Mouse (Mus musculus) kidney, adult 18-20 months (tissue): ENCODE measurements around the gene Xrcc4.
A peak's percentile ranks its signal among the peaks of the same experiment; 100 is the strongest.
"Not testable (repeated sequence)": the region's sequence is repeated elsewhere in the genome, so short reads cannot be mapped to it uniquely, and the experiment has no call there.

ENCODE experiments used
- DNase-seq: peaks from one replicate; pipeline ENCODE4 v3.0.0; 2021

Xrcc4 gene

DNA sequence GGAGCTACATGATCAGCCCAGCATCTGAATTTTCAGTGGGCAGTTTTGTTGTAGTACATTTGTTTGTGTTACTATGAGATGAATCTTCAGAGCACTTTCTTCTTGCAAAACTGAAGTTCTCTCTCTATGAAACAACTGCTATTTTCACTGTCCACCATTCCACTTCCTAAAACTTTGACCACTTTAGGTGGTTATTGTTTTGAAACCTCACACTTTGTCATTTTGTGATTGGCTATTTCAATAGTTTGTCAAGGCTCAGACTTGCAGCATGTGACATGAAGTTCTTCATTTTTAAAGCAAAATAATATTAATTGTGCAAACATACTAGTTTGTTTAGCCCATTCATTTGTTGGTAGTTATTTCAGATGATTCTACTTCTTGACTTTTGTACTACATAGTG is 280.4 kb downstream of the Xrcc4 start:
- no peak for DNase-seq

- DNase-seq, result no peak
Measured at GRCm38 (mm10) chr13:89801901-89802300, 287.5 kb downstream of the Xrcc4 start.

DNA sequence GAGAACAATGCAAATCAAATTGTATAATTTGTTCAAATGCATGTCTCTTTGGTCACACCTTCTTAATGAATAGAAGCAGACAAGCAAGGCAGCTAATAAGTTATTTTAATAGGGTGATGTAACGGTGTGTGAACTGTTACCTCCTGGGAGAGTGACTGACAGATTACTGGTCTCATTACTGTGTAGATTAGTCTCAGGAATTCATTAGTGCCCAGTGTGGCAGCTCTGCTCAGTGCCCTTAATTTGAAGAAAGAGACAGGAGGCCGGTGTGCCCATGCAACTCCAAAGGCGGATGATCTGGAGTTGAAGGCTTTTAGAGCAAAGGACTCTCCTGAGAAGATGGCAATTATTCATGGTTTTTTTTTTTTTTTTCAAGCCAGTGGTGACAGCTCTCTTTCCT is 291.7 kb downstream of the Xrcc4 start:
- DNase-seq, result no peak

DNA sequence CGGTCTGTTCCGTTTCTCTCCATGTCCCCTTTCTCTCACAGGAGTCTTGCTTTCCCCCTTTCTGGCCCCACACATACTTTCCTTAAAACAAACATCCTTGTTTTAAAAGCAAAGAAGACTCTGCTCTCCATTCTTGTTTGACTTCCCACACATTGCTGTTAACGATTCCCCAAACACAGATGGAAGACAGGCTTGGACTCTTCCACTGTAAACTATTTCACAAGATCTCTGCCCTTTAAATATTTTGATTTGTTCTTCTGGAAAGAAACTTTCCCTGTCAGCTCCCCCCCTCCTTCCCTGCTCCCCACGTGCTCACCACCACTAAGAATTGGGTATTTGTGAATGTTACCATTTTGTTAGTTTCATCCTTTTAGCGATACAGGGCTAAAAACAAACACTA is 297.9 kb downstream of the Xrcc4 start:
- DNase-seq, result no peak

DNA sequence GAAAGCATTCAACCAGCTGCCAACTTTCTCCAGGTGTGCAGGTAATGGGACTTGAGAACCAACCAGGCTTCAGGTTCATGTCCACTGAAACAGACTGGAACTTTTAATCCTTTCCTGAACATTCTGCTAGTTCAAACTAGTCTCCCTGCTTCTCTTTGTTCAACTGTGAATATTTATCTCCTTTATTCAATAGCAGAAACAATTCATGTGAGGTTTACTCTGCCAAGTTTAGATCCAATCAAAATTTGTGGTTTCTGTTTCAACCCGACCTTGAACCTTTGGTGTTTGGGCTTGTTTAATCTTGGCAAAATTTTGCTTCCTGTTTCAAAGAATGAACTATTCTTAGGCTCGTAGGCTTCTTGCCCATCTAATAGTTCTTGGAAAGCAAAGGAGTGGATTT is 306.5 kb downstream of the Xrcc4 start:
- no peak for DNase-seq

DNA sequence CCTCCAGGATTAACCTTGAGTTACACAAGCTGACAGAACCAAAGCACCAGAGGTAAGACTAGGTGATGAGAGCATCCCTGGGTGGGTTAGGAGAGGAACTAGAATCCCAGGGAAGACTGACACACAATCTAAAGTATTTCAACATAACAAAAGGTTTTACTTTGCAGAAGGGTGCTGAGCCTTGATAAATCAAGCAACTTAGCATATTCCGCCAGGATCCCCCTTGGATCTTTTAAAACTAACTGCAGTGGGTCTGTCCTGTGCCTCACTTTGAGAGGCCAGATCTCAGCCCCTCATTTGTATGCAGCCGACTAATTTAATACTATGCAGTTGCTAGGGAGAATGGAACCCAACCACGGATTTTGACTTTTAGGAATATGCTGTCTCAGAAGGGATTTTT is 309.1 kb downstream of the Xrcc4 start:
- no peak for DNase-seq

- DNase-seq, result peak; percentile 59
Measured at GRCm38 (mm10) chr13:89779208-89779911, 310.0 kb downstream of the Xrcc4 start.

DNA sequence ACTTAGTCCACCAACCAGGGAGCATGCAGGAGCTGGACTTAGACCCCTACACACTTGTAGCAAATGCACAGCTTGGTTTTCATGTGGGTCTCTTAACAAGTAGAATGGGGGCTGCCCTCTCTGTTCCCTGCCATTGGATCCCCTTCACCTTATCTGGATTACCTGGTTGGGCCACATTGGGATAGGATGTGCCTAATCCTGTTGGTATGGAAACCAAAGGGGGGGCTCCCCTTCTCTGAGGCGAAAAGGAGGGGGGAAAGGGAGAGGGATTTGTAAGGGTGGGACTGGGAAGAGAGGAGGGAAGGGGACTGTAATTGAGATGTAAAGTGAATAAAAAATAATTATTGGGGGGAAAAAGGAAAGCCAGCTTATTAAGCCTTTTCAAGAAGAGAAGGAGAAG is 311.6 kb downstream of the Xrcc4 start:
- DNase-seq, result no peak

- DNase-seq, result no peak
Measured at GRCm38 (mm10) chr13:89777146-89777545, 312.3 kb downstream of the Xrcc4 start.

DNA sequence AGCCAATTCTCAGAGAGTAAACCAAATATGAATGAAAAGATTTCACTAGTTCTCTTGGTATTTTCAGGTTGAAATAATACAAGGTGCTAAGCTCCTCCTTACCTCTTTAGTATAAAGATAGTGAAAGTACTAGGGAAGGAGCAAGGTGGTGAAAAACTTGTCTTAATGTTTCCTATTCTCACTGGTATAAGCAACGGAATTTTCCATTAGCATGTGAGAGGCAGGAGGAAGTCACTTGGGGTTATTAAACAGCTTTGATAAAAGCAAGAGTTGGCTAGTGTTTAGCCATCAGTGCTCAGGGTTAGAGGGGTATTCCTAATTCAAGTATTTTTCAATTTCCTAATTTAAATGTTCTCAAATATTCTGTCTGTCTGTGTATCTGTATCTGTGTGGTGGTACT is 322.9 kb downstream of the Xrcc4 start:
- no peak for DNase-seq

DNA sequence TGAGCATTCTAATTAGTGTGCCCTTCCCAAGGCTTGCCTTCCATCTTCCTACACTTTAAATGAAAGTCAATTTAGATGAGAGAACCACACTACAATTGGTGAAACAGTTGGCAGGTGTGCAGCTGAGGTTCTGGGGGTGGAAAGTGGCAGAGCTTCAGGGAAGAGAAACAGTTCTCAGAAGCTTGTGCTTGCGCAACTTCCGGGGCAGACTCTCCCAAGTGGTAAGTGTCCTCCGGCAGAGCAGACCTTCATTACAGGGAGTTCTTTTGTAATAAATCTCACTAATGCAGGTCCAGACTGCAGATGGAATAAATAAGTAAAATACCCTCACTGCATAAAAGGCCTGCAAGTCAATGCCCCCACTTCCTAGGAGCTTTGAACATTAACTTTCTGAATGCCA is 323.4 kb downstream of the Xrcc4 start:
- no peak for DNase-seq

GRCm38 (mm10) chr13:89762339-89762738 is 327.1 kb downstream of the Xrcc4 start:
- no peak for DNase-seq

GRCm38 (mm10) chr13:89756347-89756746 is 333.1 kb downstream of the Xrcc4 start:
- no peak for DNase-seq

DNA sequence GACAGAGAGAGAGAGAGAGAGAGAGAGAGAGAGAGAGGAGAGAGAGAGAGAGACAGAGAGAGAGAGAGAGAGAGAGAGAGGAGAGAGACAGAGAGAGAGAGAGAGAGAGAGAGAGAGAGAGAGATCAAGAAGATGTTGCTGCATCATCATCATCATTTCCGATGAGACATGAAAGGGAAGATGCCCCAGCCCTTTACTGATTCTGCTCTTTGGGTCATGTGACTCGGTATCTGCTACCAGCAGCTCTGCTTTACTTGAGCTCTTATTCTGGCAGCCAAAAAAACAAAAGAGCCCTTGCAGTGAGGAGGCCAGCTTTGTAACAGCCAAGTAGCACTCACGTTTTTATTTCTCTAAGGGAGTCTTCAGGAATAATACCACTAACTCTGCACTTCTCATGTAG is 338.8 kb downstream of the Xrcc4 start:
- not testable (repeated sequence) for DNase-seq

- no peak for DNase-seq
Measured at GRCm38 (mm10) chr13:89743201-89743600, 346.2 kb downstream of the Xrcc4 start.

DNA sequence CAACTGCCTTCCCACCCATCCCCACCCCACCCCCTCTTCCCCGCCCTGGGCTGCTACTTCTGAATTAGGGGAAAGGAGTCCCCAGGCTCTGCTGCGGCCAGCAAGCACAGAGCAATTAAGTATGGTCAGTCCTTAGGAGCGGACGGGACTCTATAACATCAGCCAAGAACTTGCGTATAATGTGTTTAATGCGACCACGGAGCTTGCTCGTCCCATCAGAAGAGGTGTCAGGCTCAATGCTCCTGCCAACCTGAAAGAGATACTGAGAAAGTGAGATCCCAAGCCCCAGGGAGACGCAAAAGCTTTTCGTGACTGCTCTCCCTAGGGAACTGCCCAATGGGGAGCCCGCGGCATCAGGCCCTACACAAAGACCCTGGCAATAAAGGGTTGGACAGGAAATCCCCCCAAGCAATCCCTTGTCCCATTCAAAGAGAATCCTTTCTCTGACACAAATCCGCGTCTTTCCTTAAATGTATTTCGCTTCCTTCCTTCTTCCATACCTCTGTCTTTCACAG is 346.7 kb downstream of the Xrcc4 start:
- no peak for DNase-seq

DNA sequence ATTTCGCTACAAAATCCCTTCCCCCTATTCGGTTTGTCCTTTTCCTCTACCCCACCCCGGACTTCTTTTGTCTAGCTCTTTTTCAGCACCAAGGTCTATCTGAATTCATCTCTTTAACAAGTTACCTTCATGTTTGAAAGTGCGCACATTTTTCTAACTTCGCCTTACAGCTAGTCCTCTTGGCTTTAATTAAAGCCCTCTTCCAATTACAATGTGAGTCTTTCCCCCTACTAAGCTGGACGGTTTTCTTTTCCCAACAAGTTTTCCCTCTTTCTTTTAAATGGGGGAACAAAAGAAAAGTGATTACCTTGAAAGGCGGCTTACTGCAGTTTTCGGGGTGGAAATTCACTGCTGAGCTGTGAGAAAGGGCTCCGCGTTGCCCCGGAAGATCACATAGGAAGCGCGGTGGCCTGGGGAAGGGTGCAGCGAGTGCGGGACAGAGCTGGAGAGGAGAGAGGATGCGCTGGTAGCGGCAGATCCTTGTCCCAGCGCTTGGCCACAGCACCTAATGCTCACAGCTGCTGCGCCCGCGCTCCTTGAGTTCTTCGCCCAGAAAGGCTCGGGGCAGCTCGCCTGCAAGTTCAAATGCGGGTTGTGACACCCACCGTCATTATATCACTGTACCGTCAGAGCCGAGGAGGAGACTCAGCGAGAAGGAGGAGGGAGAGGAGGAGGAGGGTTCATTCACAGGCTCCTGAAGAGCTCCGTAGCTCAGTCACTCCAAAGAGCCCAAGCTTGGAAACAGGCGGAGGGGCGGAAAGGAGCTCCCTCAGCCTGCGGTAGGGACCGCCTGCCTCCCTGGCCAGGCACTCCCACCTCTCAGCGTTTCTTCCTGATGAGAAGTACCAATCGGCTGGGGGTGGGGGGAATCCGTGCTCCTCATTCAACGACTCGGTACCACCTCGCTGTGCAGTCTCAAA is 347.4 kb downstream of the Xrcc4 start, which contains the start of gene Vcan:
TSS of gene Vcan (minus strand) at position 744 of the 920 bp plus-strand sequence.
- peak; percentile 9 for DNase-seq

- peak; percentile 10 for DNase-seq
Measured at GRCm38 (mm10) chr13:89741116-89741551, 348.3 kb downstream of the Xrcc4 start.

- peak; percentile 66 for DNase-seq
Measured at GRCm38 (mm10) chr13:89740243-89741115, 348.9 kb downstream of the Xrcc4 start.

- peak; percentile 7 for DNase-seq
Measured at GRCm38 (mm10) chr13:89739696-89740242, 349.6 kb downstream of the Xrcc4 start.

DNA sequence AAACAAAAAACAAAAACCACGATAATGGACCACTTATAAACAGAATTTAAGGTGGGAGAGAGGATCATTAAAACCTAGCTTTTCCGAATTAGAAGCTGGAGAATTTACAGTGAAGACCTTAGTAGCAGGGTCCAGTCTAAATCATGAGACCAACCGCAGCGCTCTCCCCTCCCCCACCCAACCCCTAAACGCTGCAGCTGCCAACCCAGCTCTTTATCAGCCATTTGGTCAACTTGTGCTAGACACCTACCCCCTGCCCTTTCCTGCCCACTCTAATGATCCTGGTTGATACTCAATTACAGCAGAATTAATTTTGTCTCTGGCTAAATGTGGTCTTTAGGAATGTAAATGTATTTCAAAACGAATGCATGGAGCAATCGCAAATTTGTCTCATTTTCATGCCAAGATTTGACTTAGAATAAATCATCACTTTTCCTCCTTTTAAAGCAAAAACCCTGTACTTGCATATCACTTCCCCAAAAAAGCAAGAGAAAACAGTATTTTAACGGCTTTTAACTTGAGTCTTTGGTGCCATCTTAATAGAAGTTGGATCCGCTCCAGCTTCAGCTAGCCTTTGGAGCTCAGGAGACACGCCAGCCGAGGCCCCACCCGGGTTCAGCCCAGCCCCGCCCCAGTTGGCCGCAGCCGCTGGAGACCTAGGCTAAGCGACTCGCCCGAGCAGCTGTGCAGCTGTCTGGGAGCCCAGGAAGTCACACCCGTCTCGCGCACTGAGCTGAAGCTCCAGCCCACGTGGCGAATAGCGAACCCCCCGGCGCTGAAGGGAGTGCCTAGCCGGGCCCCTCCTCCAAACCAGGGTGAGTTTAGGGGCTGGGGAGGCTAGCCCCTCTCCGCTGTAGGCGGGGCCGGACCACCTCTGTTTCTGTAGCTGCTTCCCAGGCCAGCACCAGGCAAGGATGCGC is 350.4 kb downstream of the Xrcc4 start:
- peak; percentile 78 for DNase-seq
